Mouse (Mus musculus): Measurements from ENCODE around the gene Olfr332.
A peak's percentile ranks its signal among the peaks of the same experiment; 100 is the strongest.
"Not testable (repeated sequence)": the region's sequence is repeated elsewhere in the genome, so short reads cannot be mapped to it uniquely, and the experiment has no call there.

Olfr332 gene

DNA sequence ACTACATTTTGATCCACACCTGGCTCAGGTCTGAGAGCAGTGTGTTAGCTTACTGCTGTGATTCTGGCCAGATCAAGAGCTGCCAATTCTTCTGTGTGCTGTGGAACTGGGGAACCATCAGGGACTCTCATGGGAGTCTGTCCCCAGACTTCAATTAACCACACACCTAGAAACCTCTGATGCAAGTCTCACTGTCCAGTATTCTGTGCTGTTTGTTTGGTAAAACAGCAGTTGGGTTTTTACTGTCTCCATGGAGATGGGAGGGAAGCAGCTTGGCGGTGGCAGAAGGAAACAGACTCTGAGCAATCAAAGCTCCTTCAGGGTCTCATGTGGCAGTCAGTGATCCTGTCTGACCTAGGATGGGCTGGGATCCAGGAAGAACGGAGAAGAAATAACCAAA lies at the start of gene Olfr332:
Olfr332 (minus strand) TSS at position 101 of the 400 bp plus-strand sequence.
- no peak for DNase-seq (ENCODE audit: low spot score)

GRCm38 (mm10) chr11:58534736-58535135 lies 42.4 kb upstream of the Olfr332 start, which contains the start of gene Olfr330:
TSS of gene Olfr330 (minus strand) at chr11:58534836.
- not testable (repeated sequence) for DNase-seq (ENCODE audit: low spot score)

DNA sequence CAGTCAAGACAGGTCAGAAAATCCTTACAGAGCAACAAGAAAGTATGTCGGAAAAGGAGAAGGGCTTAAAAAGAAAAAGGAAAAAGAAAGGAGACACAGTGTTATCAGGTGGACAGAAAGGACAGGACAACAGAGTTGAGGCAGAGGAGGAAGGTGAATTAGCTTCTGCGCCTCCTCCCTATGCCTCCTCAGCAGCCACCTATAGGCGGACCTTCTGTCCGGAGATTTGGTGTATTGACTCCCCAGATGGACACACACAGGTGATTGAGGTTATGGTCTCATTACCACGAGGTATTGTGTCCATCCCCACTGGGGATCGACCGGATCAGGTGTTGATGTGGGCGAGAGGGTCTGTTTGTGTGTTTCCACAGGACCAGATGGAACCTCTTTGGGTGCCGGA lies 27.4 kb upstream of the Olfr332 start:
- not testable (repeated sequence) for DNase-seq (ENCODE audit: low spot score)

- peak; percentile 12 for DNase-seq (ENCODE audit: low spot score)
Observed at GRCm38 (mm10) chr11:58518916-58519315, 26.6 kb upstream of the Olfr332 start.

- not testable (repeated sequence) for DNase-seq (ENCODE audit: low spot score)
Observed at GRCm38 (mm10) chr11:58509058-58509457, 16.7 kb upstream of the Olfr332 start.

GRCm38 (mm10) chr11:58502472-58502871 lies 10.1 kb upstream of the Olfr332 start, which contains the start of gene Olfr331:
TSS of gene Olfr331 (minus strand) at chr11:58502572.
- not testable (repeated sequence) for DNase-seq (ENCODE audit: low spot score)

DNA sequence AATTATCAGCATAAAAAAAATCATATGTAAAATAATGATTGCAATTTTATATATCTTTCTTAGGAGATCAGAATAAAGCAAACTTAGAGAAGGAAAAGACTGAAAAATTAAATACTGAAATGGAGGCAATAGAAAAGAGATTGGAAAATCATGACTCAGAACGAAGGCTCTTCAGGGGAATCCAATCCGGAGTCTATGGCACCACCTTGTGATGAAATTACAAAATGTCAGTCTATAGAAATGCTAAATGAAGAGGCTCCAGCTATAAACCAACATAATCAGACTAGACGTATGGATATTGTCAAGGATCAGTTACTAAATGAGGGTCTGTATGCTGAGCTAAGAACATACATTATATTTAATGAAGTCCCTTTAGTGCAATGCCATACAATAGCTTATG lies 6.9 kb upstream of the Olfr332 start:
- peak; percentile 15 for DNase-seq (ENCODE audit: low spot score)

- DNase-seq (ENCODE audit: low spot score) = no peak
Observed at GRCm38 (mm10) chr11:58498761-58499160, 6.4 kb upstream of the Olfr332 start.

DNA sequence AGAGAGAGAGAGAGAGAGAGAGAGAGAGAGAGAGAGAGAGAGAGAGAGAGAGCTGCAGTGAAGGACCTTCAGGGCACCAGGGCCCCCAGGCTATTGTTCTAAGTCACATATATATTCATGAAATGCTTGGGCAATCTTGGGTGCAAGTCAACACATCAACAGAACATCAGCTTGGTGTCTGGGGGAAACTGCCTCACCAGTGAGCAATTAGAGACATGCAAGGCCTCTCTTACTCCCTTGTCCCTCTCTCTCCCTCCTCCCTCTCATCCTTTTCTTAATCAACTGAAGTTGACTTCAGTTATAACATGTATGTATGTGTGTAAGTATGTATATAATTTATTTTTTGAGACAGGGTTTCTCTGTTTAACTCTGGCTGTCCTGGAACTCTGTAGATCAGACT lies 30.2 kb downstream of the Olfr332 start, which contains the start of gene Olfr30:
Olfr30 (minus strand) TSS at position 101 of the 400 bp plus-strand sequence.
- DNase-seq (ENCODE audit: low spot score) = no peak

- no peak for DNase-seq (ENCODE audit: low spot score)
Observed at GRCm38 (mm10) chr11:58453592-58453991, 38.8 kb downstream of the Olfr332 start.

DNA sequence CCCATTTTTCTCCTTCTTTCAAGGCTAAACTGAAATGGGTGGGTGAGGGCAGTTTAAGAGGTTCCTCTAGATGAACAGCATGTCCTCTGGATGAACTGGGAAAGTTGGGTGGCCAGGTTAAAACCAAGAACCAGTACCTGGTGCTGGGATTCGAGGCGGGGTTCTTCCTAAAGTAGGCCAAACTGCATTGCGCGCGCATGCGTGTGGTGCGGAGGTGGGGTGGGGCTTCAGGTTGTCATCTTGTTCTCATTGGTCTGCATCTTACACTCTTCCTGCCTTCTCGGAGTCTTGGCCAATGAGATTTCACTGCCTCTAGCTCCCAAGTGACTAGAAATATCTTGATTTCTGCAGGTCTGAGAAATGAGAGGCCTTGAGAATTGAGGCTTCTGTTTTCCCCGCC lies 39.6 kb downstream of the Olfr332 start, which contains the start of gene Lypd9:
Lypd9 (minus strand) TSS at position 165 of the 400 bp plus-strand sequence.
- DNase-seq (ENCODE audit: low spot score) = no peak

Data from layer of hippocampus, adult 9-10 months (tissue).